In genomic region chr6:48702146-48702545, GRCm38 (mm10) we compare ENCODE assay signal across 29 mouse cellular contexts. TPM values are rescaled to one million over a fixed set of nuclear protein-coding genes. Genes with fewer than 3 reads are reported as not detected.
DNase-seq lines count a peak whose midpoint lies in the region; ATAC-seq and TF ChIP-seq lines count a peak whose summit lies in the region.
"Had no signal": no experiment of that assay in that cellular context is flagged by ENCODE, and none has a peak within 500 bp of the region (broad histone marks: within the 10 kb centered on the region; RNA-seq: fewer than 3 reads in every experiment).

No protein-coding gene starts in this region.

- no peak overlapping the region for H3K4me3 ChIP-seq in heart, embryonic 13.5 days
- no peak overlapping the region for H3K4me3 ChIP-seq in kidney, embryonic 15.5 days (replicated peaks)
- no peak overlapping the region for H3K4me3 ChIP-seq in spleen, adult 2 months (ENCODE audit: extremely low read depth, insufficient read depth, insufficient read length)
- H3K4me3 ChIP-seq: embryonic facial prominence, embryonic 10.5 days; forebrain, embryonic 15.5 days; hindbrain, embryonic 13.5 days; limb, embryonic 10.5 days; megakaryocyte, embryonic 14.5 days; midbrain, embryonic 13.5 days had no signal

- H3K4me1 ChIP-seq in heart, embryonic 13.5 days, result 0 out of 2 replicates have a peak, but pooled peaks cover 2% of the 10 kb centered on the region
- H3K4me1 ChIP-seq in kidney, embryonic 15.5 days, result 0 out of 2 replicates have a peak, but pooled peaks cover 2% of the 10 kb centered on the region
- peaks cover 55% of the 10 kb centered on the region; the same call in 1 of the 2 replicates for H3K4me1 ChIP-seq in spleen, adult 2 months (ENCODE audit: control insufficient read depth, insufficient read depth, insufficient read length)
- H3K4me1 ChIP-seq: forebrain, embryonic 15.5 days; hindbrain, embryonic 13.5 days; midbrain, embryonic 13.5 days had no signal

- intact Hi-C loops in heart, postnatal 10 days (cut with DNase I), result no loop called here

- no peaks in the 10 kb centered on the region for H3K27me3 ChIP-seq in heart, embryonic 13.5 days (replicated peaks)
- no peaks in the 10 kb centered on the region for H3K27me3 ChIP-seq in kidney, embryonic 15.5 days
- no peaks in the 10 kb centered on the region for H3K27me3 ChIP-seq in spleen, adult 2 months (ENCODE audit: control insufficient read depth, insufficient read depth, low read length)
- H3K27me3 ChIP-seq: forebrain, embryonic 15.5 days; hindbrain, embryonic 13.5 days; megakaryocyte, embryonic 14.5 days; midbrain, embryonic 13.5 days had no signal

- 74% methylated on average over 7 of the region's 7 CpGs for WGBS in heart, embryonic 13.5 days
- 87% methylated on average over 7 of the region's 7 CpGs for WGBS in kidney, embryonic 15.5 days
- WGBS in spleen, adult 2 months, result 83% methylated on average over 7 of the region's 7 CpGs

- H3K4me2 ChIP-seq in heart, embryonic 13.5 days, result no peak overlapping the region
- H3K4me2 ChIP-seq in kidney, embryonic 15.5 days, result no peak overlapping the region
- H3K4me2 ChIP-seq: forebrain, embryonic 15.5 days; hindbrain, embryonic 13.5 days; midbrain, embryonic 13.5 days had no signal

- H3K9ac ChIP-seq in heart, embryonic 13.5 days, result no peak overlapping the region
- no peak overlapping the region for H3K9ac ChIP-seq in kidney, embryonic 15.5 days
- H3K9ac ChIP-seq: forebrain, embryonic 15.5 days; hindbrain, embryonic 13.5 days; liver, postnatal 0 days; midbrain, embryonic 13.5 days had no signal

- peak overlapping the region; percentile 76 for H3K27ac ChIP-seq in heart, embryonic 13.5 days (replicated peaks)
- H3K27ac ChIP-seq in kidney, embryonic 15.5 days, result peak overlapping the region; percentile 61; the same call in 1 of the 2 replicates
- H3K27ac ChIP-seq in spleen, adult 2 months (ENCODE audit: insufficient read depth, low read length), result peak overlapping the region; percentile 87
- H3K27ac ChIP-seq: embryonic facial prominence, embryonic 10.5 days; forebrain, embryonic 15.5 days; hindbrain, embryonic 13.5 days; limb, embryonic 10.5 days; midbrain, embryonic 13.5 days had no signal

- DNase-seq in CD4-positive, CD25-positive, alpha-beta regulatory T cell, adult 2 months (ENCODE audit: low read depth, low spot score), result peak; percentile 33
- no peak for DNase-seq in heart, postnatal 10 days
- DNase-seq in kidney, postnatal 14 days, result no peak
- peak in 1 of 2 experiments; percentile 2 for DNase-seq in spleen, adult 2 months (ENCODE audit: low read depth in 1 of 2, low spot score in 2 of 2)
- DNase-seq in spleen, postnatal 10 days (ENCODE audit: low spot score in 2 of 2), result no peak
- DNase-seq: adrenal gland, postnatal 36 days; cerebellum, adult 11 months; cerebellum, postnatal 10 days; gastrocnemius, postnatal 14 days; liver; liver, postnatal 0 days; thymus, postnatal 25 days had no signal

- TF ChIP-seq POLR2A in spleen, adult 2 months (IDR thresholded peaks at IDR 0.05; ENCODE audit: low read depth, low read length), result no peak

- no peak for ATAC-seq in CD4-positive, CD25-positive, alpha-beta regulatory T cell, adult 4 months
- no peak for ATAC-seq in heart, embryonic 13.5 days (ENCODE audit: extremely low read depth, insufficient number of reproducible peaks, low FRiP score, low TSS enrichment)
- no peak for ATAC-seq in kidney, embryonic 15.5 days (replicated peaks; ENCODE audit: low FRiP score)
- ATAC-seq: forebrain, embryonic 15.5 days; midbrain, embryonic 13.5 days had no signal

- TF ChIP-seq CTCF in spleen, adult 2 months (IDR thresholded peaks at IDR 0.05; ENCODE audit: extremely low read depth, insufficient read depth, insufficient read length, insufficient replicate concordance), result no peak

- H3K9me3 ChIP-seq in heart, embryonic 13.5 days, result no peaks in the 10 kb centered on the region
- H3K9me3 ChIP-seq in kidney, embryonic 15.5 days (replicated peaks), result no peaks in the 10 kb centered on the region
- H3K9me3 ChIP-seq: embryonic facial prominence, embryonic 10.5 days; forebrain, embryonic 15.5 days; hindbrain, embryonic 13.5 days; limb, embryonic 10.5 days; megakaryocyte, embryonic 14.5 days; midbrain, embryonic 13.5 days had no signal

- H3K36me3 ChIP-seq in heart, embryonic 13.5 days, result peaks cover 11% of the 10 kb centered on the region
- H3K36me3 ChIP-seq in kidney, embryonic 15.5 days, result no peaks in the 10 kb centered on the region; the same call in 1 of the 2 replicates
- H3K36me3 ChIP-seq in spleen, adult 2 months (ENCODE audit: control insufficient read depth, insufficient read depth, low read length), result peaks cover 37% of the 10 kb centered on the region
- H3K36me3 ChIP-seq: embryonic facial prominence, embryonic 10.5 days; forebrain, embryonic 15.5 days; hindbrain, embryonic 13.5 days; limb, embryonic 10.5 days; midbrain, embryonic 13.5 days had no signal

RNA-seq across cellular contexts. Expression of gene Gimap6, which starts 5.9 kb away (rescaled TPM):
- polyA plus RNA-seq in CD4-positive, CD25-positive, alpha-beta regulatory T cell, adult 4 months (2017; shearing (Covaris generic)), result 1,000 to 10,000 TPM; 1,247 to 1,551 TPM
- polyA plus RNA-seq in heart, embryonic 13.5 days (2015; fragmentation: Nextera tagmentation; extraction: Ambion mirVana), result 33.4 TPM in 2 replicates
- total RNA-seq in heart, postnatal 10 days (2021), result 10 to 100 TPM; 73.8 to 74.5 TPM
- 50.6 and 51.3 TPM in 2 replicates for polyA plus RNA-seq in kidney, embryonic 15.5 days (2015; fragmentation: Nextera tagmentation; extraction: Ambion mirVana)
- 50.8 and 54.3 TPM in 2 replicates for polyA plus RNA-seq in spleen, adult 2 months (2012; rRNA removed)

RNA-seq across cellular contexts. Expression of gene Gm28053, which starts 16.3 kb away (rescaled TPM):
- polyA plus RNA-seq in CD4-positive, CD25-positive, alpha-beta regulatory T cell, adult 4 months (2017; shearing (Covaris generic)), result 10 to 100 TPM; 62.5 to 69.5 TPM
- polyA plus RNA-seq in heart, embryonic 13.5 days (2015; fragmentation: Nextera tagmentation; extraction: Ambion mirVana), result 3.7 and 5.0 TPM in 2 replicates
- total RNA-seq in heart, postnatal 10 days (2021), result 1 to 10 TPM; 5.0 to 6.6 TPM
- 2.7 and 3.3 TPM in 2 replicates for polyA plus RNA-seq in kidney, embryonic 15.5 days (2015; fragmentation: Nextera tagmentation; extraction: Ambion mirVana)
- 0.43 and 0.82 TPM in 2 replicates for polyA plus RNA-seq in spleen, adult 2 months (2012; rRNA removed)
- total RNA-seq: ES-E14 had no signal
- polyA plus RNA-seq: embryonic facial prominence, embryonic 10.5 days; forebrain, embryonic 15.5 days; hindbrain, embryonic 13.5 days; midbrain, embryonic 13.5 days; neural tube, embryonic 11.5 days; small intestine, adult 2 months had no signal

RNA-seq across cellular contexts. Expression of gene Gimap7, which starts 16.3 kb away (rescaled TPM):
- 100 to 1,000 TPM; 600 to 617 TPM for polyA plus RNA-seq in CD4-positive, CD25-positive, alpha-beta regulatory T cell, adult 4 months (2017; shearing (Covaris generic))
- polyA plus RNA-seq in heart, embryonic 13.5 days (2015; fragmentation: Nextera tagmentation; extraction: Ambion mirVana), result not detected in 2 replicates
- total RNA-seq in heart, postnatal 10 days (2021), result not detected
- polyA plus RNA-seq in kidney, embryonic 15.5 days (2015; fragmentation: Nextera tagmentation; extraction: Ambion mirVana), result not detected in 2 replicates
- polyA plus RNA-seq in spleen, adult 2 months (2012; rRNA removed), result 9.5 and 11.6 TPM in 2 replicates
- total RNA-seq: ES-E14; gastrocnemius, postnatal 14 days; layer of hippocampus, adult 18-20 months; layer of hippocampus, postnatal 14 days had no signal
- polyA plus RNA-seq: cortical plate, adult 2 months; embryonic facial prominence, embryonic 10.5 days; forebrain, embryonic 15.5 days; heart, embryonic 14.5 days; hindbrain, embryonic 13.5 days; kidney, embryonic 14.5 days; limb, embryonic 10.5 days; midbrain, embryonic 13.5 days; neural tube, embryonic 11.5 days had no signal

RNA-seq across cellular contexts. Expression of gene Gimap4, which starts 17.8 kb away (rescaled TPM):
- polyA plus RNA-seq in CD4-positive, CD25-positive, alpha-beta regulatory T cell, adult 4 months (2017; shearing (Covaris generic)), result 1,000 to 10,000 TPM; 1,771 to 1,850 TPM
- 18.4 and 19.1 TPM in 2 replicates for polyA plus RNA-seq in heart, embryonic 13.5 days (2015; fragmentation: Nextera tagmentation; extraction: Ambion mirVana)
- total RNA-seq in heart, postnatal 10 days (2021), result 10 to 100 TPM; 46.9 to 57.4 TPM
- 69.5 and 72.5 TPM in 2 replicates for polyA plus RNA-seq in kidney, embryonic 15.5 days (2015; fragmentation: Nextera tagmentation; extraction: Ambion mirVana)
- polyA plus RNA-seq in spleen, adult 2 months (2012; rRNA removed), result 66.3 and 73.5 TPM in 2 replicates
- total RNA-seq: layer of hippocampus, adult 18-20 months had no signal

RNA-seq across cellular contexts. Expression of gene Gimap9, which starts 26.2 kb away (rescaled TPM):
- polyA plus RNA-seq in CD4-positive, CD25-positive, alpha-beta regulatory T cell, adult 4 months (2017; shearing (Covaris generic)), result 100 to 1,000 TPM; 302 to 342 TPM
- 7.5 and 8.7 TPM in 2 replicates for polyA plus RNA-seq in heart, embryonic 13.5 days (2015; fragmentation: Nextera tagmentation; extraction: Ambion mirVana)
- total RNA-seq in heart, postnatal 10 days (2021), result 1 to 10 TPM; 6.0 to 7.5 TPM
- polyA plus RNA-seq in kidney, embryonic 15.5 days (2015; fragmentation: Nextera tagmentation; extraction: Ambion mirVana), result 11.7 and 12.6 TPM in 2 replicates
- polyA plus RNA-seq in spleen, adult 2 months (2012; rRNA removed), result 9.9 and 10.4 TPM in 2 replicates

Comparison
In these comparisons a context has a peak if more than half of its experiments do, and no peak if none do; other contexts are left out.
1. RNA of gene Gimap6, which starts 5.9 kb away (polyA plus RNA-seq): 1,247 to 1,551 TPM in CD4-positive, CD25-positive, alpha-beta regulatory T cell, adult 4 months; 50.8 to 54.3 TPM in spleen, adult 2 months, 50.6 to 51.3 TPM in kidney, embryonic 15.5 days and 33.4 TPM in heart, embryonic 13.5 days; every median in the first group is over 10 times any median in the second.
2. RNA of gene Gm28053, which starts 16.3 kb away (polyA plus RNA-seq): 62.5 to 69.5 TPM in CD4-positive, CD25-positive, alpha-beta regulatory T cell, adult 4 months; 3.7 to 5.0 TPM in heart, embryonic 13.5 days, 2.7 to 3.3 TPM in kidney, embryonic 15.5 days and 0.43 to 0.82 TPM in spleen, adult 2 months; every median in the first group is over 10 times any median in the second.
3. RNA of gene Gimap7, which starts 16.3 kb away (polyA plus RNA-seq): 600 to 617 TPM in CD4-positive, CD25-positive, alpha-beta regulatory T cell, adult 4 months; 9.5 to 11.6 TPM in spleen, adult 2 months, not detected in kidney, embryonic 15.5 days and not detected in heart, embryonic 13.5 days; every median in the first group is over 10 times any median in the second.
4. Peak in every context shown above with its lines, with median percentiles within 50 percentile points of each other: H3K27ac ChIP-seq.